Mouse (Mus musculus) small intestine, adult 2 months (tissue): Measurements from ENCODE around the gene Vps13d. TPM values are rescaled to one million over a fixed set of nuclear protein-coding genes. Genes with fewer than 3 reads are reported as not detected.

ENCODE experiments used
- H3K27ac ChIP-seq: fragments of 200-500 bp; 2 replicates; pipeline ENCODE4 v1.5.1; 2012; ENCODE audit warnings: low read depth, low read length, control low read depth, inconsistent platforms; ENCODE audit not compliant: insufficient read depth
- H3K27me3 ChIP-seq: fragments of 200-500 bp; 2 replicates; pipeline ENCODE4 v1.6.1; 2012; ENCODE audit warnings: mild to moderate bottlenecking, moderate library complexity, low read length, inconsistent platforms; ENCODE audit not compliant: control insufficient read depth, insufficient read depth
- H3K36me3 ChIP-seq: fragments of 200-500 bp; 2 replicates; pipeline ENCODE4 v1.6.1; 2012; ENCODE audit warnings: mild to moderate bottlenecking, low read length, control low read depth, inconsistent platforms; ENCODE audit not compliant: control insufficient read depth, insufficient read depth
- H3K4me1 ChIP-seq: fragments of 200-500 bp; 2 replicates; pipeline ENCODE4 v1.6.1; 2012; ENCODE audit warnings: low read length, inconsistent platforms, mixed read lengths; ENCODE audit not compliant: control insufficient read depth, insufficient read depth, insufficient read length
- H3K4me3 ChIP-seq: fragments of 200-500 bp; 2 replicates; pipeline ENCODE4 v1.5.1; 2012; ENCODE audit warnings: low read depth, mild to moderate bottlenecking, control low read depth, inconsistent platforms, low read length, moderate library complexity
- CTCF ChIP-seq: fragments of 200-500 bp; IDR thresholded peaks from 2 replicates; pipeline ENCODE4 v1.5.1; 2012; ENCODE audit warnings: low read depth, mild to moderate bottlenecking, control low read depth, inconsistent platforms, low read length, moderate library complexity, mixed read lengths; ENCODE audit not compliant: insufficient replicate concordance, insufficient read length; ENCODE audit errors: extremely low read depth
- POLR2A ChIP-seq: fragments of 200-500 bp; IDR thresholded peaks from 2 replicates; pipeline ENCODE4 v1.6.1; 2012; ENCODE audit warnings: low read depth, mild to moderate bottlenecking, control low read depth, inconsistent platforms, low read length, moderate library complexity
- WGBS: fragments of 180-500 bp; shearing (Covaris S2); methylation state at CpG from one replicate; pipeline ENCODE4 v1.1.7; 2018; 5-methylcytosine and 5-hydroxymethylcytosine counted together
- polyA plus RNA-seq: library from polyadenylated mRNA; depleted of rRNA; stranded (reverse); fragments of >200 nt; gene quantifications from 2 replicates; pipeline ENCODE4 v1.2.3, GENCODE M21; 2012

The Vps13d gene
- polyA plus RNA-seq, 1 experiment: 11.9 TPM

DNA sequence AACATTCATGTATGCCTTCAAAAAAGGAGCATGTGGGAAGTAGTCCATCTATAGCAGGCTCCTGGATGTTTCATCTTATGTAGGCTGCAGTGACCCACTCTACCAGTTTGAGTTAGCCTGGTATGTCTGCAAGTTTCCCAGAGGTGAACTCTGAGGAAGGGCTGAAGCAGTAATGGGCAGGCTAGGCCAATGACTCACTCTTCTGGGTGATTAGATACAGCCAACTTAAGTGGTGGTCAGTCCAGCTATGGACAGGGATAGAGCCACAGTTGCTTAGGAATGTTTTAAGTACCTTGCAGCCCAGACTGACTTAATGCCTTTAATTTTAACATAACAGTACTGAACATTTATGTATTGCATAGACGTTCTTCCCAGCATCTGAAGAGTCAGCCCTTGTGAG, 192.1 kb downstream of the Vps13d start:
- no peak for TF ChIP-seq CTCF
- TF ChIP-seq POLR2A: no peak
- Histone ChIP-seq H3K27me3 (no peaks in the 10 kb centered on the region), H3K36me3 (peaks cover 1% of the 10 kb centered on the region; the same call in 1 of the 2 replicates), H3K4me1 (peaks cover 26% of the 10 kb centered on the region), H3K4me3 (no peak overlapping the region), H3K27ac (no peak overlapping the region)
- WGBS: 94% methylated on average over 1 of the region's 1 CpGs

DNA sequence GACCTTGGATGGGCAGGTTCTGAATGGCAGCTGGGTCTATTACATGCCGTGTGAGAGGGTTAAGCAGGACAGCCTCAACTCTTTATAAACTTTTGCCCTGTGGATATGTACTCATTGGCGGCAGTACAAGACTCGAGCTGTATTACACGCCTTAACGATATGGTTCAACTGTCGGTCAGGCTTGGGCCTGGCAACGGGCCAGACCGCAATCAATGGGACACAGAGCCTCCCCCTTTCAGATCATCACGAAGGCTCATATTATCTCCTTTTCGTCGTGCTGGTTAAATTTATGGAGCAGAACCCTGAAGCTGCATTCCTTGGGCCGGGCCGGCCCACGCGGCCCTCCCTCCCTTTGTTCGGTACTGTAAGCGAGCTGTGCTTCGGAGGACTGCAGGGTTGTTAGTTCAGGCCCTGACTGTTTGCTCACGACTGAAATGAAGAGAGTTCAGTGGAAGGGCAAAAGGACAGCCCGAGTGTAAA, 194.9 kb downstream of the Vps13d start:
- WGBS: 10% methylated on average over 20 of the region's 20 CpGs
- no peak for TF ChIP-seq CTCF
- no peak for TF ChIP-seq POLR2A
- H3K27me3 ChIP-seq: no peaks in the 10 kb centered on the region

DNA sequence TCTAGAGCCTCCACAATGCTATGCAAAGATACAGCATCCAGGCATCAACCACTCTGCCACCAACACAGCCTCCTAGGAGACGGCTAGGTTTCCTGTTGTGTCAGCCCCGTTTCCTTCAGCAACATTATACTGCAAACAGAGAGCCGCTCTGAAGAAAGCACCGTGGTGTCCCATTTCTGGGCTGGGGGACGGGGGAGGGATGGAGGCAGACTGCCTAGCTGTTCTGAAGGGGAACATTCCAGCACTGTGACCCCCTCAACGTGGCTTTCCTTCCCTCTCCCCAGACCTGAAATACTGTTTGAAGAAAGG, 195.3 kb downstream of the Vps13d start:
- 0 out of 2 replicates have a peak, but pooled peaks cover 1% of the 10 kb centered on the region for H3K36me3 ChIP-seq
- peak overlapping the region; percentile 87 for H3K27ac ChIP-seq
- H3K4me1 ChIP-seq: peaks cover 33% of the 10 kb centered on the region
- H3K4me3 ChIP-seq: no peak overlapping the region
- 17% methylated on average over 6 of the region's 6 CpGs for WGBS
- H3K27me3 ChIP-seq: no peaks in the 10 kb centered on the region
- TF ChIP-seq POLR2A (no peak), CTCF (no peak)

More for the DNA sequence above, 194.9 kb downstream of the Vps13d start:
- Histone ChIP-seq H3K4me1 (peaks cover 33% of the 10 kb centered on the region), H3K36me3 (0 out of 2 replicates have a peak, but pooled peaks cover 1% of the 10 kb centered on the region), H3K4me3 (no peak overlapping the region), H3K27ac (peak overlapping the region; percentile 87)

DNA sequence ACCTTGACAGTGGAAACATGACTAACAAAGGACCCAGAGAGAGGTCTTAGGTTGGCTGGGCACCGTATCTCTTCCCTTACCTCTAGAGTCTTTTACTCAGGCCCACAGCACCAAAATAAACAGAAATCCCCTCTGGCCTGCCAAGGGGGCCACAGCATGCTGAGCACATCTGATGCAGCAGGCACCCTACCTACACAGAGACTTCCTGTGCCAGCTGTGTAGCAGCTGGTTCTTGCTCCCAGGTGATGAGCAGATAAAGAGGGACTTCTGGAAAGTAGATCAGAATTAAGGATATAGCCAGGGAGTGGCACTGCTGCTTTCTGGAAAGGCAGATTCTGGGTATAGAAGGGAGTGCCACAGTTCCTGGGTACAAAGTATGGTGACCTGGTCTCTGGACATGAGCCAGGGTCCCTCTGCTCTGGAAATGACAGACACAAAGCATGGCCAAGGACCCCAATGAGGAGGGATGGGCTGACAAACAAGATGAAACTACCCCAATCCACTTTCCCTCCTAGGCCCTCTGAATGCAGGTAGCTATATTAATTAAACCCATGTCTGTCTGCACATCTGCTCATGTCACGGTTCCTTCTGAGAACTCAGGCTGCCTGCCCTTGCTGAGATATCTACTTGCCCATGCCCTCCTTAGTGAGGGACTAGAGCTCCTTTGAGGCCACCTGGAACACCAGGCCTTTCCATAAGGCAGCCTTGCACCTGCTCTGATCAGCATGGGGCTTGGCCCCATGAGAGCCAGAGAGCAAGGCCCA, 195.8 kb downstream of the Vps13d start:
- H3K27me3 ChIP-seq: no peaks in the 10 kb centered on the region
- 0 out of 2 replicates have a peak, but pooled peaks cover 3% of the 10 kb centered on the region for H3K36me3 ChIP-seq
- peak overlapping the region; percentile 87 for H3K27ac ChIP-seq
- H3K4me3 ChIP-seq: no peak overlapping the region
- TF ChIP-seq CTCF: no peak
- TF ChIP-seq POLR2A: no peak
- WGBS: 30% methylated on average over 2 of the region's 2 CpGs
- peaks cover 33% of the 10 kb centered on the region for H3K4me1 ChIP-seq

DNA sequence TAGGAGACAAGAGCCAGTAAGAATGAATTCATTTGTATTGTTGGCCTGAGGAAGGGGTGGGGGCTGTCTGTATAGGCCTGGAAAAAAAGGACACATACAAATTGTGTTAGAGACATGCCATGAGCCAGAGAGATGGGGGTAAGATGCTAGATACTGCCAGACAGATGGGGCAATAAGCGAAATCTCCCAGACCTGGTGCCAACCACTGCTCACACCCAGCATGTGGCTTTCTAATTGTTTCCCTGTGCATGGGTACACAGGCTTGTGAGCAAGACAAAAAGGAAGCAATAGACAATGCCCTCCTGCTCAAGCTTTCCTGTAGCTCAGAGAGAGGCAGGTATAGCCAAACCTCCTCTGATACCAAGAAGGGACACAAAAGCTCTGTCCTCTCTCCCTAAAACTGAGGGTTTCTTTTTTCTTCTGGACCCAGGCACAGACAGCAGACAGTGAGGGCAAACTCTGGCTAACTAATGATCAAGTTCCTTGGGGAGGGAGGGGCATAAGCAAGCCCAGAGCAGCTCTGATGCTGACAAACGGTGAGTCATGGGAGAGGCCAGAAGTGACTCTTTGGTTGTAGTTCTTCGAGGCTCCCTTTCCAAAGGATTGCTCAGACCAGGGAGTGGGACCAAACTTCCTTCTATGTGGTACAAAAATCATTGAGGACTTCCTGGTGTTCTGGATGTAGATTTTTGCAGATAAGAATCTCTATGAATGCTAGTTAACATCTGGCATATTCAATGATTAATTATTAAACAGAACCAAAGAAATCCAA, 196.7 kb downstream of the Vps13d start:
- Histone ChIP-seq H3K27ac (peak overlapping the region; percentile 87), H3K27me3 (no peaks in the 10 kb centered on the region), H3K36me3 (peaks cover 6% of the 10 kb centered on the region; the same call in 1 of the 2 replicates), H3K4me3 (no peak overlapping the region), H3K4me1 (peaks cover 33% of the 10 kb centered on the region)
- 17% methylated on average over 3 of the region's 3 CpGs for WGBS
- TF ChIP-seq POLR2A (no peak), CTCF (no peak)

DNA sequence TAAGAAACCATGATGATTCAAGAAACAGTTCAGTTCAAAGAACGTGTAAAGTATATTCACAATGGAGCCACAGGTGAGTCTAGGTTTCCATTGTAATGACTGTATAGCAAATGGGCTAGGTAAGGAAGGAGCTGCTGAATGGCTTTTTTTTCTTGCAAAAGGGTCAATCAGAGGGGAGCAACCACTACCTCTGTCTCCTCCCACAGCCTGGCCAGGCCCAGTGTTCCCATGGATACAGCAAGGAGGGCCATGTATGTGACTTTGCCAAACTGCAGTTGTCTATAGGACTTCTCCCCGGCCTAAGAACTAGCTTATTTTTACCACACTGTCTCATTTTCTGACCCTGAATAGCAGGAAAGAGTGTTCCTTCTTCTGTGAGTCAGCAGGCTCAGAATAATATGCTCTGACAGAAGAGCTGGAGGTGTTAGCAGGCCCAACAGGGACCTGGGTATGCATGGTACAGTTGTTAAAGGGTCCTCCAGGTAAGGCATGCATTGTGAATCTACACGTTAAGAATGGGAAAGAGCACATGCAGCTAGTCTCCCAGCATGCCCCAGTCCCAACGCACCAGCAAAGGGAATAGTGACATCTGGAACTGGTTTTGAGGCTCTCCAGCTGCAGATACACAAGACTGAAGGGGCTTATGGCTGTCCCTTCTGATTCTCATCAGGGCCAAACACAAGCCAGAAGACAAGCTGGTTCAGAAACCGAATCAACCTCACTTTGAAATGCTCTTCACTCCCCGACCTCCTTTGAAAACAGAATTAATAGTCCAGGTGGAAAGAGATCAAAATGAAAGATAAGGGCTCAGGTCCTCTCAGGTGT, 197.6 kb downstream of the Vps13d start:
- H3K4me1 ChIP-seq: peaks cover 33% of the 10 kb centered on the region
- no peaks in the 10 kb centered on the region for H3K27me3 ChIP-seq
- peaks cover 6% of the 10 kb centered on the region for H3K36me3 ChIP-seq
- WGBS: 58% methylated on average over 6 of the region's 6 CpGs
- H3K4me3 ChIP-seq: no peak overlapping the region
- TF ChIP-seq CTCF (no peak), POLR2A (no peak)
- H3K27ac ChIP-seq: no peak overlapping the region
